ENCODE assay signal across 8 mouse cellular contexts in the genomic region with DNA sequence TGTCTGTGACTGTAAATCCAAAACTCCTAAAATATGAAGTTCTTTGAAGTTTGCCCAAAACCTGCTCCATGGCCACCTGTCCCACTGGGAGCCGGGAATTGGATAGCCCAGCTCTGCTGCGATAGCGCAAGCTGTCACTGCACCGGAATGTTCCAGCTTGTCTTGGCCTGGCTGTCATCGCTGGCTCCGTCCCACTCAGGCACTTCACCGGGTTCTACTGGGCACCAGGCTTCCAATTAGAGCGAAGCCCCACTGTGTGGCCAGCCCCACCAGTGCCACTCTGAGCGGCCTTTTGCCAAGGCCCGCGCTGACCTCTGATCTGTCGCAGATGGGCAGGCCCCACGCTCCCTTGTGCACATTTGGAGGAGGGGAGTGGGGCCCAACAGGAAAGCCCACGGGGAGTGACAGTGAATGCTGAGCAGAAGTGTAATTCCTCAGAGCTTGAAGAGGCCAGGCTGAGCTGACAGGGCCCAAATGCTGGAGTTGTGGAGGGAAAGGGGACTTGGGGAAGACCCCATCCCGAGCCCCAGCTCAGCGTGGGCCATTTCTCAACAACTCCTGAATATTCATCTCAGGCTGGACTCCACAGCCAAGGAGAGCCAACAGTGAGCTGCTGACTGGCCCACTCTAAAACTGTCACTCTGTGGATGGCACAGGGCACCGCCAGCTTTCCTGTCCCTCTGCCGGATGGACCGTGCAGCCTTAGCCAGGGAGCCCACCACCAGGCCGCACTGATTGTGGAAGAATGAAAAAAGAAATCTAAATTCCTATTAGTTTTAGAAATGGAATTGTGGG.
DNase-seq lines count a peak whose midpoint lies in the region; ATAC-seq and TF ChIP-seq lines count a peak whose summit lies in the region.

No protein-coding gene starts in this region.

- TF ChIP-seq CTCF in lung, postnatal 0 days (IDR thresholded peaks at IDR 0.05), result no peak

- no peak for TF ChIP-seq EP300 in lung, postnatal 0 days (IDR thresholded peaks at IDR 0.05)

- no peak overlapping the region for H3K4me3 ChIP-seq in neural tube, embryonic 12.5 days
- H3K4me3 ChIP-seq in limb, embryonic 10.5 days, result no peak overlapping the region
- H3K4me3 ChIP-seq in lung, postnatal 0 days (ENCODE audit: low read depth, low read length), result no peak overlapping the region

- 0 out of 2 replicates have a peak overlapping the region, but pooled peaks have one; percentile 13 for H3K9ac ChIP-seq in neural tube, embryonic 12.5 days
- H3K9ac ChIP-seq in lung, postnatal 0 days (replicated peaks; ENCODE audit: low read depth), result no peak overlapping the region

- no peak for DNase-seq in neural tube, embryonic 10.5 days (ENCODE audit: extremely low spot score, low spot score)
- DNase-seq in frontal cortex, postnatal 14 days (ENCODE audit: low spot score in 2 of 2), result peak; percentile 36 to 49
- DNase-seq in heart, postnatal 36 days, result peak; percentile 61 to 65
- DNase-seq in limb, embryonic 10.5 days (ENCODE audit: low spot score), result no peak
- DNase-seq in spleen, adult 18-20 months, result no peak
- DNase-seq in lung, postnatal 25 days (ENCODE audit: low spot score), result no peak
- no peak for DNase-seq in lung, postnatal 0 days (ENCODE audit: low spot score)

- WGBS in neural tube, embryonic 12.5 days, result 83% methylated on average over 20 of the region's 20 CpGs
- WGBS in limb, embryonic 10.5 days, result 86% methylated on average over 20 of the region's 20 CpGs
- WGBS in lung, postnatal 0 days, result 82% methylated on average over 20 of the region's 20 CpGs

- peaks cover 9% of the 10 kb centered on the region; the same call in 1 of the 2 replicates for H3K36me3 ChIP-seq in neural tube, embryonic 12.5 days
- peaks cover 13% of the 10 kb centered on the region for H3K36me3 ChIP-seq in limb, embryonic 10.5 days
- no peaks in the 10 kb centered on the region for H3K36me3 ChIP-seq in lung, postnatal 0 days (ENCODE audit: insufficient read depth, low read length)

- H3K27ac ChIP-seq in neural tube, embryonic 12.5 days, result no peak overlapping the region
- peak overlapping the region; percentile 76 for H3K27ac ChIP-seq in limb, embryonic 10.5 days
- H3K27ac ChIP-seq in lung, postnatal 0 days (ENCODE audit: low read length), result no peak overlapping the region

- 0 out of 2 replicates have a peak, but pooled peaks cover 3% of the 10 kb centered on the region for H3K9me3 ChIP-seq in neural tube, embryonic 12.5 days
- H3K9me3 ChIP-seq in limb, embryonic 10.5 days (replicated peaks), result no peaks in the 10 kb centered on the region
- no peaks in the 10 kb centered on the region for H3K9me3 ChIP-seq in lung, postnatal 0 days (ENCODE audit: low read length)

- H3K27me3 ChIP-seq in neural tube, embryonic 12.5 days (replicated peaks), result no peaks in the 10 kb centered on the region
- H3K27me3 ChIP-seq in limb, embryonic 10.5 days (ENCODE audit: low read depth, poor library complexity, severe bottlenecking), result no peaks in the 10 kb centered on the region
- H3K27me3 ChIP-seq in lung, postnatal 0 days (replicated peaks; ENCODE audit: insufficient read depth, low read length), result no peaks in the 10 kb centered on the region

- no peak for ATAC-seq in neural tube, embryonic 12.5 days (ENCODE audit: low FRiP score, low read depth)
- no peak for ATAC-seq in lung, postnatal 0 days

- H3K4me1 ChIP-seq in neural tube, embryonic 12.5 days, result peaks cover 31% of the 10 kb centered on the region
- peaks cover 44% of the 10 kb centered on the region for H3K4me1 ChIP-seq in limb, embryonic 10.5 days
- H3K4me1 ChIP-seq in lung, postnatal 0 days (ENCODE audit: insufficient read depth, low read depth, low read length), result no peaks in the 10 kb centered on the region; the same call in 1 of the 2 replicates

- H3K4me2 ChIP-seq in neural tube, embryonic 12.5 days (replicated peaks), result no peak overlapping the region
- no peak overlapping the region for H3K4me2 ChIP-seq in lung, postnatal 0 days (replicated peaks; ENCODE audit: low read depth, low read length)

- intact Hi-C loops in heart, postnatal 36 days (cut with DNase I), result no loop called here

Comparison
In these comparisons a context has a peak if more than half of its experiments do, and no peak if none do; other contexts are left out.
1. DNase-seq: peak in frontal cortex, postnatal 14 days (2 of 2) and heart, postnatal 36 days (2 of 2); none in neural tube, embryonic 10.5 days (single experiment), limb, embryonic 10.5 days (single experiment), spleen, adult 18-20 months (0 of 2), lung, postnatal 25 days (single experiment) and lung, postnatal 0 days (single experiment).